Mouse (Mus musculus) small intestine, adult 2 months (tissue): Measurements from ENCODE around the gene Kctd4.

Experiments used
- CTCF ChIP-seq: fragments of 200-500 bp; IDR thresholded peaks from 2 replicates; pipeline ENCODE4 v1.5.1; 2012; ENCODE audit warnings: low read depth, mild to moderate bottlenecking, control low read depth, inconsistent platforms, low read length, moderate library complexity, mixed read lengths; ENCODE audit not compliant: insufficient replicate concordance, insufficient read length; ENCODE audit errors: extremely low read depth
- POLR2A ChIP-seq: fragments of 200-500 bp; IDR thresholded peaks from 2 replicates; pipeline ENCODE4 v1.6.1; 2012; ENCODE audit warnings: low read depth, mild to moderate bottlenecking, control low read depth, inconsistent platforms, low read length, moderate library complexity

DNA sequence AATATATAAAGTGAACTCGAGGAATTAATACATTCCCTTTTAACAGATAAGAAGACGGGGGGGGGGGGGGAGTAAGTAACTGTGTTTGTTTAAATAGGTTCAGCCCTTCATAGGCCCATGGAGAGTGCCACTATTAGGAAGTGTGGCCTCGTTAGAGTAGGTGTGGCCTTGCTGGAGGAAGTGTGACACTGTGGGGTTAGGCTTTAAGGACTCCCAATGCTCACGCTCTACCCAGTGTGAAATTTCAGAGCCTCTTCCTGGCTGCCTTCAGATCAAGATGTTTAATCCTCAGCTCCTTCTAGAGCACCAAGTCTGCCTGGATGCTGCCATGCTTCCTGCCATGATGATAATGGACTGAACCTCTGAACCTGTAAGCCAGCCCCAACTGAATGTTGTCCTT lies 47.0 kb downstream of the Kctd4 start:
- TF ChIP-seq CTCF (no peak), POLR2A (no peak)
